Mouse (Mus musculus): ENCODE results near the gene C87436. TPM values are rescaled to one million over a fixed set of nuclear protein-coding genes. Genes with fewer than 3 reads are reported as not detected.

The C87436 gene
- 60.0 TPM for polyA plus RNA-seq (2017; shearing (Covaris generic))

GRCm38 (mm10) chr6:86438272-86439118 lies at the start of gene C87436:
TSS of gene C87436 (plus strand) at chr6:86438374.

GRCm38 (mm10) chr6:86396581-86397256 lies 41.5 kb upstream of the C87436 start, which contains the start of gene Pcyox1:
TSS of gene Pcyox1 (minus strand) at chr6:86397154.

DNA sequence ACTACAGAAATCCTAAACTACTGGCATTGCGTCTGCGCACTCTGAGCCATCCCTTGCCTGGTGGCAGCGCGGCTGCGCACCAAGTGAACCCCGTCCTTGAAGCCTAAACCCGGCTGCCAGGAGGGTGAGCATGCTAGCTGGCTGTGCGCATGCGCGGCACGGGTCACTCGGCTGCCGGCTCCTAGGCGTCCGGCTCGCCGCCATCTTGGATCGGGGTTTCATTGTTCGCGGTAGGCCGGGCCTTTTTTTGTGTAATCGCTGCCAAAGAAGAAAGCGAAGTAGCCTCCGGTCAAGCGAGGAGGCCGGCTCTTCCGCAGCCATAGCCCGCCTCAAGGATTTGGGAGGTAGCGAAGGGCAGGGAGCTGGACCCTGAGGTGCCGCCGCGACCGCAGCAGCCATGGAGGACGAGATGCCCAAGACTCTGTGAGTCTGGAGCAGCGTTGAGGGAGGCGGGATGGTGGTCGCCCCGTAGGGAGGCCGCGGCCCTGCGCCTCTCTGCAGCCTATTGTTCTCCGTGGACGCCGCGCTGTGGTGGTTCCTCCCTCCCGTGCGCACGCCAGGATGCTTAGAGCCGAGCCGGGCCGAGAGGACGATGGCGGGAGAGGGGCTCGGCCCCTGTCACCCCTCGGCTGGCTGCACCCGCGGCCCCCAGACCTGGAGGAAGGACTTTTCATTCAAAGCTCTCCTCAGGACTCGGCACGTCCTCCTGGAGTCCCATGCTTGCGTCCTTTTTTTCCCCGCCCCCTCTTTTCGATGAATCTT lies 33.9 kb upstream of the C87436 start, which contains the start of gene Tia1:
Gene Tia1 (plus strand): TSS at position 120 of the 762 bp plus-strand sequence.

DNA sequence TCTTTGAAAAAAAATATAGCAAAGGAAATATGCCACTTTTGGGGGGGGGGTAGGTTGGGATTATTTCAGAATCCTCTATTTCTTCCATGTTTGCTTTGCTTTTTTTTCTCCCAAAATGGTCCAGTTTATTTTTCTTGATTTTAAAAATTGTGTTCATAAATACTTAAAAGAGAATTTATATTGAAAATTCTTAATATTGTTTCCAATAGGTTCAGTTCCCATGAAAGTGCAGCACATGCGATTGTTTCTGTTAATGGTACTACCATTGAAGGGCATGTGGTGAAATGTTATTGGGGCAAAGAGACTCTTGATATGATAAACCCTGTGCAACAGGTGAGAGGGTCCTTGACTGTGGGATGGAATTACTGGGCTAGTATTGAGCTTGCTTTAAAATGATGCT lies 11.8 kb upstream of the C87436 start, which contains the start of gene Gm44790:
Gene Gm44790 (plus strand): TSS at position 301 of the 400 bp plus-strand sequence.

Other genes starting within 250 kb of the C87436 start
- not detected for gene Tgfa, start 243.2 kb upstream of the C87436 start, polyA plus RNA-seq (2017; shearing (Covaris generic))
- 27.4 TPM for gene Fam136a, start 72.7 kb upstream of the C87436 start, polyA plus RNA-seq (2017; shearing (Covaris generic))
- 392 TPM for gene Snrpg, start 67.1 kb upstream of the C87436 start, polyA plus RNA-seq (2017; shearing (Covaris generic))
- 8.3 TPM for gene Pcyox1, start 41.2 kb upstream of the C87436 start, polyA plus RNA-seq (2017; shearing (Covaris generic))
- 97.0 TPM for gene Tia1, start 34.2 kb upstream of the C87436 start, polyA plus RNA-seq (2017; shearing (Covaris generic))
- not detected for gene Gm44790, start 11.7 kb upstream of the C87436 start, polyA plus RNA-seq (2017; shearing (Covaris generic))
- gene Pcbp1, start 87.9 kb downstream of the C87436 start, polyA plus RNA-seq (2017; shearing (Covaris generic)) = 353 TPM
- not detected for gene Asprv1, start 189.8 kb downstream of the C87436 start, polyA plus RNA-seq (2017; shearing (Covaris generic))
- 252 TPM for gene Mxd1, start 230.8 kb downstream of the C87436 start, polyA plus RNA-seq (2017; shearing (Covaris generic))
- gene Snrnp27, start 246.1 kb downstream of the C87436 start, polyA plus RNA-seq (2017; shearing (Covaris generic)) = 47.7 TPM